Mouse (Mus musculus): ENCODE data around the gene Rhbdl3. TPM values are rescaled to one million over a fixed set of nuclear protein-coding genes. Genes with fewer than 3 reads are reported as not detected.
A peak's percentile ranks its signal among the peaks of the same experiment; 100 is the strongest.
"Not testable (repeated sequence)": the region's sequence is repeated elsewhere in the genome, so short reads cannot be mapped to it uniquely, and the experiment has no call there.

Gene Rhbdl3
- polyA plus RNA-seq, 1 experiment = 12.6 TPM

GRCm38 (mm10) chr11:80336351-80336730, 35.6 kb downstream of the Rhbdl3 start:
- DNase-seq = no peak
- TF ChIP-seq CTCF (IDR thresholded peaks at IDR 0.05; ENCODE audit: borderline replicate concordance, insufficient read depth, low read depth, low read length) = no peak

GRCm38 (mm10) chr11:80342482-80342881, 41.8 kb downstream of the Rhbdl3 start:
- Histone ChIP-seq H3K27ac (ENCODE audit: insufficient read depth, low read length) (no peak overlapping the region), H3K4me1 (ENCODE audit: control insufficient read depth, insufficient read depth, low read length) (no peaks in the 10 kb centered on the region), H3K27me3 (ENCODE audit: control insufficient read depth, insufficient read depth, low read length) (no peaks in the 10 kb centered on the region), H3K4me3 (replicated peaks; ENCODE audit: insufficient read depth, low read depth, low read length) (no peak overlapping the region)
- 38% methylated on average over 2 of the region's 2 CpGs for WGBS
- TF ChIP-seq POLR2A (IDR thresholded peaks at IDR 0.05; ENCODE audit: borderline replicate concordance, insufficient read depth, low read length) = no peak
- no peak for TF ChIP-seq CTCF (IDR thresholded peaks at IDR 0.05; ENCODE audit: borderline replicate concordance, insufficient read depth, low read depth, low read length)
- DNase-seq = no peak

More at GRCm38 (mm10) chr11:80336351-80336730, 35.6 kb downstream of the Rhbdl3 start:
- Histone ChIP-seq H3K4me3 (replicated peaks; ENCODE audit: insufficient read depth, low read depth, low read length) (no peak overlapping the region), H3K27ac (ENCODE audit: insufficient read depth, low read length) (no peak overlapping the region), H3K27me3 (ENCODE audit: control insufficient read depth, insufficient read depth, low read length) (no peaks in the 10 kb centered on the region), H3K4me1 (ENCODE audit: control insufficient read depth, insufficient read depth, low read length) (no peaks in the 10 kb centered on the region)
- 42% methylated on average over 6 of the region's 6 CpGs for WGBS

- Histone ChIP-seq H3K4me1 (ENCODE audit: control insufficient read depth, insufficient read depth, low read length) (no peaks in the 10 kb centered on the region), H3K27ac (ENCODE audit: insufficient read depth, low read length) (no peak overlapping the region), H3K27me3 (ENCODE audit: control insufficient read depth, insufficient read depth, low read length) (no peaks in the 10 kb centered on the region), H3K4me3 (replicated peaks; ENCODE audit: insufficient read depth, low read depth, low read length) (no peak overlapping the region)
- WGBS = 68% methylated on average over 5 of the region's 5 CpGs
- peak; percentile 78 to 85 for DNase-seq
- TF ChIP-seq POLR2A (IDR thresholded peaks at IDR 0.05; ENCODE audit: borderline replicate concordance, insufficient read depth, low read length) = no peak
- peak; percentile 91 for TF ChIP-seq CTCF (IDR thresholded peaks at IDR 0.05; ENCODE audit: borderline replicate concordance, insufficient read depth, low read depth, low read length)
Observed at GRCm38 (mm10) chr11:80351832-80352430, 51.2 kb downstream of the Rhbdl3 start.

GRCm38 (mm10) chr11:80354832-80355231, 54.1 kb downstream of the Rhbdl3 start:
- H3K27ac ChIP-seq (ENCODE audit: insufficient read depth, low read length) = no peak overlapping the region
- 37% methylated on average over 4 of the region's 4 CpGs for WGBS
- no peaks in the 10 kb centered on the region for H3K27me3 ChIP-seq (ENCODE audit: control insufficient read depth, insufficient read depth, low read length)
- TF ChIP-seq POLR2A (IDR thresholded peaks at IDR 0.05; ENCODE audit: borderline replicate concordance, insufficient read depth, low read length) (no peak), CTCF (IDR thresholded peaks at IDR 0.05; ENCODE audit: borderline replicate concordance, insufficient read depth, low read depth, low read length) (no peak)
- no peak for DNase-seq
- no peaks in the 10 kb centered on the region for H3K4me1 ChIP-seq (ENCODE audit: control insufficient read depth, insufficient read depth, low read length)
- no peak overlapping the region for H3K4me3 ChIP-seq (replicated peaks; ENCODE audit: insufficient read depth, low read depth, low read length)

GRCm38 (mm10) chr11:80368949-80369348, 68.2 kb downstream of the Rhbdl3 start:
- TF ChIP-seq CTCF (IDR thresholded peaks at IDR 0.05; ENCODE audit: borderline replicate concordance, insufficient read depth, low read depth, low read length) = no peak
- 94% methylated on average over 1 of the region's 1 CpGs for WGBS
- no peak overlapping the region for H3K27ac ChIP-seq (ENCODE audit: insufficient read depth, low read length)

GRCm38 (mm10) chr11:80376651-80377050, 75.9 kb downstream of the Rhbdl3 start:
- WGBS = 48% methylated on average over 4 of the region's 4 CpGs
- DNase-seq = peak in 1 of 2 experiments; percentile 12
- H3K4me3 ChIP-seq (replicated peaks; ENCODE audit: insufficient read depth, low read depth, low read length) = no peak overlapping the region
- TF ChIP-seq POLR2A (IDR thresholded peaks at IDR 0.05; ENCODE audit: borderline replicate concordance, insufficient read depth, low read length) = no peak
- no peak for TF ChIP-seq CTCF (IDR thresholded peaks at IDR 0.05; ENCODE audit: borderline replicate concordance, insufficient read depth, low read depth, low read length)
- H3K4me1 ChIP-seq (ENCODE audit: control insufficient read depth, insufficient read depth, low read length) = no peaks in the 10 kb centered on the region; the same call in 1 of the 2 replicates
- no peak overlapping the region for H3K27ac ChIP-seq (ENCODE audit: insufficient read depth, low read length)
- no peaks in the 10 kb centered on the region for H3K27me3 ChIP-seq (ENCODE audit: control insufficient read depth, insufficient read depth, low read length)

More at GRCm38 (mm10) chr11:80368949-80369348, 68.2 kb downstream of the Rhbdl3 start:
- no peak for DNase-seq
- Histone ChIP-seq H3K4me1 (ENCODE audit: control insufficient read depth, insufficient read depth, low read length) (no peaks in the 10 kb centered on the region), H3K27me3 (ENCODE audit: control insufficient read depth, insufficient read depth, low read length) (no peaks in the 10 kb centered on the region), H3K4me3 (replicated peaks; ENCODE audit: insufficient read depth, low read depth, low read length) (no peak overlapping the region)

GRCm38 (mm10) chr11:80377712-80378451, 77.2 kb downstream of the Rhbdl3 start, which contains the start of gene 5730455P16Rik:
5730455P16Rik (minus strand) TSS chr11:80378034.
- TF ChIP-seq POLR2A (IDR thresholded peaks at IDR 0.05; ENCODE audit: borderline replicate concordance, insufficient read depth, low read length) = peak; percentile 80
- no peak for TF ChIP-seq CTCF (IDR thresholded peaks at IDR 0.05; ENCODE audit: borderline replicate concordance, insufficient read depth, low read depth, low read length)
- Histone ChIP-seq H3K27ac (ENCODE audit: insufficient read depth, low read length) (peak within 1 kb of the TSS; percentile 92), H3K4me3 (replicated peaks; ENCODE audit: insufficient read depth, low read depth, low read length) (peak within 1 kb of the TSS; percentile 95), H3K27me3 (ENCODE audit: control insufficient read depth, insufficient read depth, low read length) (no peaks in the 10 kb centered on the region), H3K4me1 (ENCODE audit: control insufficient read depth, insufficient read depth, low read length) (no peaks in the 10 kb centered on the region; the same call in 1 of the 2 replicates)
- DNase-seq = peak; percentile 87 to 91
- WGBS = 2% methylated on average over 40 of the region's 43 CpGs

GRCm38 (mm10) chr11:80378452-80379068, 77.8 kb downstream of the Rhbdl3 start:
- H3K27me3 ChIP-seq (ENCODE audit: control insufficient read depth, insufficient read depth, low read length); DNase-seq; H3K4me1 ChIP-seq (ENCODE audit: control insufficient read depth, insufficient read depth, low read length): not testable (repeated sequence)
- 57% methylated on average over 2 of the region's 2 CpGs for WGBS
- Histone ChIP-seq H3K4me3 (replicated peaks; ENCODE audit: insufficient read depth, low read depth, low read length) (peak overlapping the region; percentile 95), H3K27ac (ENCODE audit: insufficient read depth, low read length) (peak overlapping the region; percentile 59; the same call in 1 of the 2 replicates)

GRCm38 (mm10) chr11:80379184-80379583, 78.5 kb downstream of the Rhbdl3 start:
- H3K27ac ChIP-seq (ENCODE audit: insufficient read depth, low read length); DNase-seq; H3K4me1 ChIP-seq (ENCODE audit: control insufficient read depth, insufficient read depth, low read length); H3K4me3 ChIP-seq (replicated peaks; ENCODE audit: insufficient read depth, low read depth, low read length); H3K27me3 ChIP-seq (ENCODE audit: control insufficient read depth, insufficient read depth, low read length): not testable (repeated sequence)
- WGBS = 94% methylated on average over 7 of the region's 7 CpGs
